Mouse (Mus musculus): ENCODE data around the gene Tars2.

Tars2 gene

GRCm38 (mm10) chr3:95734092-95734702 lies 25.8 kb downstream of the Tars2 start:
- in situ Hi-C loops (cut with MboI, MseI) = no loop called here

DNA sequence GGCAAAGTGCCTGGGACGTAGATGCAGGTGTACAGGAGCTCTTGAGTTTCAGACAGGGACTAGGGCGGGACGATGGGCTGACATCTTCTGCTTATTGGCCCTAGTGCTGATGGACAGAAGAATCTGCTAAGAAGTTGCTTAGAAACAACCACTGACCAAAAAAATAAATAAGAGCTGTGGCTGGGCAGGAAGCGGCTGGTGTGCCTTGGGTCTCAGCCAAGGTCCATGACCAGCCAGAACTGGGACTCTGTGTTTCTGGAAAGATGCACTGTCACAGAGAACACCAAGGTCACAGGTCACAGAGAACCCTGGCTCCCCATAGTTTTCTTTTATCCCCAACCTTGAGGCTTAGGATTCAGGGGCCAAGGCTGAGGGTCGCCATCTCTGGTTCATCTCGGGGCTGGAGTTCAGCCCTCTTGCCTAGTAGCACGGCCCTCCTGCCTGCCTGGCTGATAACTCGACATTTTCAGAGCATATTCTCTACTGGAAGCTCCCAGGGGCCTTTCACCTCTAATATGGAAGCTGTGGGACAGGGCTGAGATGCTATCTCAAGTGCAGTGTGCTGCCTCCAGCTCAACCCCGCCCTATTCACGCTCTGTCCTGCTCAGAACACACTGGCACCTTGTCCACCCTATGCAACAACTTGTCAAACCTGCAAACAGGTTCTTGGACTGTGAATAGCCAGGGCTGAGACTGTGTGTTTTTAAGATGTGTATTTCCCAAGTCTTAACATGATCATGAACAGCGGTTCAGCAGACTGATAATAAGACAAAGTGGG lies 27.1 kb downstream of the Tars2 start:
- in situ Hi-C loops (cut with MboI, MseI) = no loop called here

GRCm38 (mm10) chr3:95732297-95732696 lies 27.7 kb downstream of the Tars2 start:
- in situ Hi-C loops (cut with MboI, MseI) = no loop called here

DNA sequence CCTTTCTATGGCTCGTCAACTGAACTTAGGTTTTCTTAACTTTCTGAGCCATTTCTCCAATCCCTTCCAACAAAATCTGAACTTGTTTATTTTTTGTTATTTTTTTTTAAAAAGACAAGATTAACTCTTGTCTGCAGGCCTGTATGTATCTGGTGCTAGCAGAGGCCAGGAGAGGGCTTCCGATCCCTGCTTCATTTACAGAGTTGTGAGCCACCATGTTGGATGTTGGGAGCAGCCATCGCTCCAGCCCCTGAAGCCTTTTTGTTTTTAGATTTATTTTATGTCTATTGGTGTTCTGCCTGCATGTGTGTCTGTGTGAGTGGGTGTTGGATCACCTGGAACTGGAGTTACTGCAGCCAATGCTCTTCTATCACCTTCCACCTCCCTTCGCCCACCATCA lies 28.2 kb downstream of the Tars2 start:
- in situ Hi-C loops (cut with MboI, MseI) = no loop called here

DNA sequence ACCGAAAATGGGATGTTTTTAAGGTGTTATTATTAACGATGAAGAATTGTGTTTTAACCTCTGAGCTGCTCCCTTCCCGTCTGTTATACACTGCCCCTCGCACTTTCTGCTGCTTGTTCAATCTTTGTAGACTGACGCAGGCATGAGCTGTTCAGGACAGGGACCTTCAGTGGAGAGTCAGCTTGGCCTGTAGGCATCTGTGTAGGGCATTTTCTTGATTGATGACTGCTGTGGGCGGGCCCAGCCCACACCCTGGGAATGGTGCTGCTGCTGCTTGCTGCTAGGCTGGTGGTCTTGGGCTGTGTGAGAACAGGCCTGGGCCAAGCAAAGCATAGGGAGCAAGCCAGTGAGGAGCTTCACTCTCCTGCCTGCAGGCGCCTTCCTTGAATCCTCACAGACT lies 29.6 kb downstream of the Tars2 start:
- in situ Hi-C loops (cut with MboI, MseI) = no loop called here

DNA sequence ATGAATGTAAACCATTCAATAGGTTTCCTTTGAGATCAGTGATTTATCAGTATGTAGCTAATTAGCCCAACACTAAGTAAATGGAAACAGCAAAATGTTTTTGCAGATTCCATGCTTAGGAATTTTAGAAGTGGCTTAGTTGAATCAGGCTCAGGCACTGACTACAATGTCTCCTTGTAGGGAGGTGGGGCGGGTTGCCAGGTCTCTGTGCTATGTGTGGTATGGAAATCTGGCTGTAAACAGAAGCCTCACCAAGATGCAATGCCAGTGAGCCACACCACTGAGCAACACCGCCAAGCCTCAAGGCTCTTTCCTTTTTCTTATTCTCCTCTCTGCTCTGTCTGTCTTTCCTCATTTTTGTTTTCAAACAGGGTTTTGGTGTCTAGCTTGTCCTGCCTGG lies 31.1 kb downstream of the Tars2 start:
- in situ Hi-C loops (cut with MboI, MseI) = loop anchor here (10.0 kb wide), 1 partner anchor 316 kb away; no protein-coding TSS in a partner anchor

DNA sequence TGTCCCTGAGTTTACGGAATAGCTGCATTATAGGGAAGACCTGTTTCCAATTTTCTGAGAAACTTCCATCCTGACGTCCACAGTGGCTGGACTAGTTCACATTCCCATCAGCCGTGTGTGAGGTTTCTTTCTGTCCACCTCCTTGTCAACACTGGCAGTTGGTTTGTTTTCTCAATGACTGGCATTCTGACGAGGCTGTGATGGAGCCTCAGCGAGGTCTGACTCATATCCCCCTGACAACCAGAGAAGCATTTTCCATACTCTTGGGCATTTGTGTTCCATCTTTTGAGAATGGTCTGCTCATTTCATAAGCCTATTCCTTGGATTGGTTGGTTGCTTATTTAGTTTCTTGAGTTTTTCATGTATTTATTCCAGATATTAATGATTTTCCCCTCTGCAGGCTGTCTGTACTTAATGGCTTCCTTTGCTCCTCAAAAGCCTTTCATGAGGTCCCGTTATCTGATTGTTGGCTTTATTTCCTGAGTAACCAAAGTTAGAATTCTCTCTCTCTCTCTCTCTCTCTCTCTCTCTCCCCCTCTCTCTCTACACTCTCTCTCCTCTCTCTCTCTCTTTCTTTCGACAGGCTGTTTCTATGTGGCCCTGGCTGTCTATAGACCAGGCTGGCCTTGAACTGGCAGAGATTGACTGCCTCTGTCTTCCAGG lies 33.2 kb downstream of the Tars2 start:
- in situ Hi-C loops (cut with MboI, MseI) = loop anchor here (10.0 kb wide), 1 partner anchor 318 kb away; no protein-coding TSS in a partner anchor

DNA sequence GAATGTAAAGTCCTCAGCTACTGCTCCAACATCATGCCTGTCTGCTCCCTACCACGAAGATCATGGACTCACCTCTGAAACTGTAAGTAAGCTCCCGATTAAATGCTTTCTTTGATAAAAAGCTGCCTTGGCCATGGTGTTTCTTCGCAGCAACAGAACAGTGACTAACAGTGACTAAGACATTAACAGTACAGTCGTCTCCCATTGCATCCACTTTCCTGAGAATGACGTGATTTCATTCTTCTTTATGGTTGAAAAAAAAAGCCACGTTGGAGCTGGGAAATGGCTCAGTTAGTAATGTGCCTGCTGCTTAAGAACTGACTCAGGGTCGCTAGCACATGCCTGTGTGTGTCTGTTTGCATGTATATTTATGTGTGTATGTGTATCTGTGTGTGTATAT lies 34.1 kb downstream of the Tars2 start:
- in situ Hi-C loops (cut with MboI, MseI) = loop anchor here (10.0 kb wide), 1 partner anchor 319 kb away; no protein-coding TSS in a partner anchor

- in situ Hi-C loops (cut with MboI, MseI) = loop anchor here (10.0 kb wide), 1 partner anchor 322 kb away; no protein-coding TSS in a partner anchor
Observed at GRCm38 (mm10) chr3:95722386-95722785, 37.6 kb downstream of the Tars2 start.

- in situ Hi-C loops (cut with MboI, MseI) = no loop called here
Observed at GRCm38 (mm10) chr3:95718153-95718552, 41.9 kb downstream of the Tars2 start.

DNA sequence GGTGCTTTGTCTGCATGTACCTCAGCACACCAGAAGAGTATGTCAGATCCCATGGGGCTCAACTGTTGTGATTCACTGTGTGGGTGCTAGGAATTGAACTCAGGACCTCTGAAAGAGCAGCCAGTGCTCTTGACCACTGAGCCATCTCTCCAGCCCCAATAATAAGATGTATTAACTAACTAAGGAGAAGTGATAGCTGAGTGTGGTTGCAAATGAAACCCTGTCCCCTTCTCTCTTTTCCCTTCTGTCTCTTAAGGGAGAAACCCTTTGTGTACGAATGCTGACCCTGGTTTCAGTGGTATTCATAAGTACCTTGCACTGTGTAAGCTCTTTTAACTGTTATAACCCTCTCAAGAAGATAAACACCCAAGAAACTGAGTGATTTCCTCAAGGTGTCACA lies 43.9 kb downstream of the Tars2 start:
- in situ Hi-C loops (cut with MboI, MseI) = no loop called here

GRCm38 (mm10) chr3:95709967-95710366 lies 50.0 kb downstream of the Tars2 start:
- in situ Hi-C loops (cut with MboI, MseI) = no loop called here

GRCm38 (mm10) chr3:95709044-95709443 lies 51.0 kb downstream of the Tars2 start:
- in situ Hi-C loops (cut with MboI, MseI) = no loop called here

GRCm38 (mm10) chr3:95707497-95707896 lies 52.5 kb downstream of the Tars2 start:
- in situ Hi-C loops (cut with MboI, MseI) = no loop called here

- in situ Hi-C loops (cut with MboI, MseI) = no loop called here
Observed at GRCm38 (mm10) chr3:95706273-95706672, 53.7 kb downstream of the Tars2 start.

GRCm38 (mm10) chr3:95704612-95705011 lies 55.4 kb downstream of the Tars2 start:
- in situ Hi-C loops (cut with MboI, MseI) = no loop called here

DNA sequence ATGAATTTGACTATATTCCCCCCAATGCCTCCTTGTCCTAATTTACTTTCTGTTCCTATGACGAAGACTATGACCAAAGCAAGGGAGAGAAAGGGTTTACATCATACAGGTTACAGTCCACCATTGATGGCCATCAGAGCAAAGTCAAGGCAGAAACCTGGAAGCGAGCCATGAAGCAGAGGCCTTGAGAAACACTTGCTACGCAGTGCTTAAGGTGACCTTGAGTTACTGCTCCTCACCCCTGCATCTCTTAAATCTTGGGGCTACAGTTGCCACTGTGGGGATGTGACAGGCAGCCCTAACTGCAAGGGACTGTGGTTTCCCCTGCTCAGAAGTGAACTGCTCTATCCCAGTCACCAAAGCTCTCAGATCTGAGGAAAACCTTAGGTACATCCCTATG lies 56.7 kb downstream of the Tars2 start:
- in situ Hi-C loops (cut with MboI, MseI) = no loop called here

GRCm38 (mm10) chr3:95701877-95702540 lies 58.0 kb downstream of the Tars2 start:
- in situ Hi-C loops (cut with MboI, MseI) = no loop called here

DNA sequence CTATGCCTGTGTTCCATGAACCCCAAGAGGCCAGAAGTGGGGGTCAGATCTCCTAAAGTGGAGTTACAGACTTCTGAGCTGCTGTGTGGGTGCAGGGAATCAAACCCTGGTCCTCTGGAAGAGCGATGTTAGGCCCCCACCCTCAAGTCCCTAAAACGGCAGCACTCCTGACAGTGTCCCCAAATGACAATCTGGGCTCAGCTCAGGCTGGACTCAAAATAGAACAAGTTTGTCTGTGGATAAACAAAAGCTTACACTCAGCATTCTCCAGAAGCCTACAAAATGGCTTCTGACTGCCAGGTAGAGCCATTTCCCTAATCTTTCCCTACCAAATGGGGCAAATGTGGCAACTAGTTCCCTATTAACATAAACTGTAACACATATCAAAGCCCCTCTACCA lies 58.9 kb downstream of the Tars2 start:
- in situ Hi-C loops (cut with MboI, MseI) = no loop called here

DNA sequence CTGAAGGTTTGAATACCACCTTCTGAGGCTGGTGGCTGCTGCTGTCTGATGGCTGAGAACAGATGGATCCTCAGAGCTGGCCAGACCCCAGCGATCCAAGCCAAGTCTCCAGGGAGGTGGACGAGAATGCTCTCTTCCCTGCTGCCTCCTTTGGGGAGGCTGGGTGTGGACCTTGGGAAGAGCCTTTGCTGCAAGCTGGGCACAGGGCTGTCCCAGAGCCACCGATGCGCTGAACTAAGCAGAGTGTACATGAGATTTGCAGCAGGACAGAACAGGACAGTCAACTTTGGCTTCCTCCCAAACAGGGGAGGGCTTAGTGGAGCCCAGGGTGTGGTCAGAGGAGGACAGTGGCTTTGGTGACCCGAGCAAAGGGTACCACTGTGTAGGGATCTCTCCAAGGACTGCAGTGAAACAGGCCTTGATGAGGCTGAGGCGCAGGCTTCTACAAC lies 59.7 kb downstream of the Tars2 start:
- in situ Hi-C loops (cut with MboI, MseI) = no loop called here

DNA sequence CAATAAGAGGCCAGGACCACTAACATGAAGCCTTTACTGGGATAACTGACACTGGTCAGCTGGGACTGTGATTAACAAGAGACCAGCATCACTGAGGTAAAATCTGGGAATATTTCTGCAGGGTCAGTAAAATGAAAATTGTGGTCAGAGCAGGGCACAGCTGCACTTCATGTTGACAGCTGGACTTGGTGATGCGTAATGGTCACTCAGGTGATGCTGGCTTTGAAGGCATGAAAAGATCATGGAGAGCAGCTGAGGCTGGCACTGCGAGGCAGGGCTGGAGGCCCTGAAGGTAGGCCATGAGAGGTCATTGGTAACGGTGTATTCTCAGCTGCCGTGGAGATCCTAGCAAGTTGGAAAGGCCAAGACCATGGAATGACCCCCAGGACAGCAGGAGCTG lies 61.7 kb downstream of the Tars2 start:
- in situ Hi-C loops (cut with MboI, MseI) = no loop called here

DNA sequence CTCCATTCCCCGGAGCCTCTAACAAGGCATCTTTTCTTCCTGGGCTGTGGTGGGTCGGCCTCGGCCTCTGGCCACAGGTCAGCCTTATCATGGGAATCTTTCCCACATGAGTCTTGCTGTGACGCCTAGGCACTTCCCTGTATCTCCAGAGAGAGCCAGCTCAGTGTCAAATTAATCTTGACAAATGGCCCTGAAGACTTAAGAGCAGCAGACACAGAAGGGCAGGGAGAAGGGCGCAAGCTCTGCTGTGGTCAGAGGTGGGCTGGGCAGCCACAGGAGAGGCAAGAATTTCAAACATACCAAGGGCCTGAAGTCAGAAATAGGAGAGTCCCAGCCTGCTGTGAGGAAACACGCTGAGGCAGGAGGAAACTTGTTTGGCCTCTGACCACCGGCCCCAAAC lies 63.6 kb downstream of the Tars2 start:
- in situ Hi-C loops (cut with MboI, MseI) = no loop called here

Measured in T-helper 2 cell (primary cell).